Mouse (Mus musculus) gonadal fat pad, adult 2 months (tissue): ENCODE measurements around the gene Tapbp. TPM values are rescaled to one million over a fixed set of nuclear protein-coding genes. Genes with fewer than 3 reads are reported as not detected.
"Not testable (repeated sequence)": the region's sequence is repeated elsewhere in the genome, so short reads cannot be mapped to it uniquely, and the experiment has no call there.

Experiments used
- DNase-seq: peaks from one replicate; pipeline ENCODE4 v3.0.0-alpha.2; 2012; ENCODE audit warnings: low read depth
- polyA plus RNA-seq: library from polyadenylated mRNA; depleted of rRNA; stranded (reverse); fragments of >200 nt; gene quantifications from 2 replicates; pipeline ENCODE4 v1.2.3, GENCODE M21; 2012

The Tapbp gene
- polyA plus RNA-seq, 1 experiment, result 148 TPM

DNA sequence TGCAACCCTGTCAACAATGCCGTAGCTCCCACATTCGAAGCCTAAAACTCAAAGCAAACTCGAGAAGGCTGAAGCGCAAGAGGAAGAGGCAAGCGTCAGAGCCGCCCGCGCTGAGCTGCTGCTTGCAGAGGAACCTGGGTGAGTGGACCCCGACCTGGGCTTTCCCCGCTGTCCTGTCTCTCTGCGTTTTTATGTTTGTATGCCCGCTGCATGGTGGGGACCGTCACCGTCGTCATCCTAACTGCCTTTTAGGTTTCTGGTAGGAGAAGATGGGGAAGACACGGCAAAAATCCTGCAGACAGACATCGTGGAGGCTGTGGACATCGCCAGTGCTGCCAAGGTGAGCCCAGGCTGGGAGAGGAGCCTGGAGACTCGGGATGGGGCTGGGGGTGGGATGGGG lies 25.7 kb downstream of the Tapbp start:
- DNase-seq, result no peak

DNA sequence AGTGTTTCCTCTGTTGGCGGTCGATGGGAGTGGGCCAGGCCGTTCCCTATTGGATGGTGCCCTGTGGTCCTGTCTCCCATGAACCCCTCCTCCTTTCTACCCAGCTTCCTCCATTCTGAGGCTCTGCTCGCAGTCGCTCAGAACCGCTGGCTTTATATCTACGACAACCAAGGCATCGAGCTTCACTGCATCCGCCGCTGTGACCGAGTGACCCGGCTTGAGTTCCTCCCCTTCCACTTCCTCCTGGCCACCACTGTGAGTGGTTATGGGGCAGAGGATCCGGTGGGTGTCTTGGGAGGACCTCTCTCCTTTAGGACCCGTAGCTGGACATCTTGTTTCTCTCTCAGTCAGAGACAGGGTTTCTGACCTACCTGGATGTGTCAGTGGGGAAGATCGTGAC lies 27.8 kb downstream of the Tapbp start:
- no peak for DNase-seq

GRCm38 (mm10) chr17:33947430-33948089 lies 31.9 kb downstream of the Tapbp start:
- no peak for DNase-seq

GRCm38 (mm10) chr17:33948090-33948904 lies 32.6 kb downstream of the Tapbp start:
- DNase-seq, result no peak

- DNase-seq, result no peak
Observed at GRCm38 (mm10) chr17:33948905-33949537, 33.3 kb downstream of the Tapbp start.

DNA sequence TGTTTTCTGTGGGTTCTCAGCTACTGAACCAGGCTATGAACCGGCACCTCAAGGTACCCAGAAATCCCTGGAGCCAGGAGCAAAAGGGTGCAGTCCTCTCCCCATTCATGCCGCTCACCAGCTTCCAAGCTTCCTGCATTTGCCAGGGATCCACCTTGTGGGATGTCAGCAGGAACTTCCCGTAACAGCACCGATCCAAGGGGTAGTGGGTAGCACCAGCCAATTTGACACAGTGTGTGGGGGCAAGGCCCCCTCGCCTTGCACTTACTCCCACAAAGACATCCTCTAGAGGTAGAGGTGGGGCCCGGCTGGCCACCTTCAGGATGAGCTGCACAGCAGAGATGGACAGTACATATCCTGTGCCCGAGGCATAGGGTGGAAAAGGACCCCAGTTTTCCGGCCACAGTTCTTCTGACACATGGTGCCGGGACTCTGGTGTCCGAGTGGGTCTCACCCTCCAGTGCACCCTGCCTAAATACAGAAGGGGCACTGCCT lies 34.5 kb downstream of the Tapbp start:
- DNase-seq, result no peak

DNA sequence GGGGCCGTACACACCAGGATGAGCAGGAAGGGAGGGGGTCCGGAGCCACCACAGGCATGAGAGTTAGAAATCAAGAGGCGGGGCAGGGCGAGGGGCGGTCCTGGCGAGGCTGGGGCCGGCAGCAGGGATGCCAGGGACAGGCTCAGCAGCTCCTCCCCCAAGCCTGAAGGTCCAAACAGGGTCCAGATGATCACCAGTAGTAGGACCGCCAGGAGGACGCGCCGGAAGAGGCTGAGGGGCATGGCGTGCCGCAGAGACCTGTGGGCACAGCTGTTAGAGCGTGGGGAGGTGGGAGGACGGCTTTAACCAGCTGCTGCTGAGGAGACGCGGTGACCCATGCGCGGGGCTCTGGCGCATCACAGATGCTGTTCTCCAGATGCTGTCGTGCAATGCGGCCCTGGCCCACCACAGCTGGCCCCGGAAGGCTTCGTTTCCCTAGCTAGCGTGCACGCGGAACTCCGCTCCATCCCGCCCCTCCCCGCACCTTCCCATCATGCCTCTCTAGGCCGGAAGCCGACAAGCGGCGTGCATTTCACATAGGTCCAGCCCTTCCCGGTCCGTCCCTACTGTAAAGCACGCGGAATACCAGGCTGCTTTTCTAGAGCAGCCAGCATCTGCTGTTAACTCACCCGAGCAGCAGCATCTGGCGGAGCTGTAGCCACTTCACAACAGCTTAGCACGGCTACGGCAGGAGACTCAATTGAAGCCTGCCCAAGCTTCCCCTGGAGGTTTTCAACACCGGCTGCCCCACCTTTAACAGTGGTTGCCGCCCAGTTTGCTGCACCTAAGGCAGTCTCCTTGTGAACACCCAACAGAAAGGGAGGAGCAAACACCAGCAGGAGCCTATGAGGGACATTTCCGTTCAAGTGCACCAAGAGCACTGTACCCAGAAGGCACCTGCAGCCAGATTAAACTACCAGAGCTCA lies 35.6 kb downstream of the Tapbp start, which contains the start of gene B3galt4:
TSS of gene B3galt4 (minus strand) at position 468 of the 926 bp plus-strand sequence.
- DNase-seq, result no peak

- not testable (repeated sequence) for DNase-seq
Observed at GRCm38 (mm10) chr17:33952015-33952414, 36.3 kb downstream of the Tapbp start.

GRCm38 (mm10) chr17:33952879-33953278 lies 37.2 kb downstream of the Tapbp start:
- DNase-seq, result no peak

GRCm38 (mm10) chr17:33953310-33953709 lies 37.6 kb downstream of the Tapbp start:
- DNase-seq, result no peak

DNA sequence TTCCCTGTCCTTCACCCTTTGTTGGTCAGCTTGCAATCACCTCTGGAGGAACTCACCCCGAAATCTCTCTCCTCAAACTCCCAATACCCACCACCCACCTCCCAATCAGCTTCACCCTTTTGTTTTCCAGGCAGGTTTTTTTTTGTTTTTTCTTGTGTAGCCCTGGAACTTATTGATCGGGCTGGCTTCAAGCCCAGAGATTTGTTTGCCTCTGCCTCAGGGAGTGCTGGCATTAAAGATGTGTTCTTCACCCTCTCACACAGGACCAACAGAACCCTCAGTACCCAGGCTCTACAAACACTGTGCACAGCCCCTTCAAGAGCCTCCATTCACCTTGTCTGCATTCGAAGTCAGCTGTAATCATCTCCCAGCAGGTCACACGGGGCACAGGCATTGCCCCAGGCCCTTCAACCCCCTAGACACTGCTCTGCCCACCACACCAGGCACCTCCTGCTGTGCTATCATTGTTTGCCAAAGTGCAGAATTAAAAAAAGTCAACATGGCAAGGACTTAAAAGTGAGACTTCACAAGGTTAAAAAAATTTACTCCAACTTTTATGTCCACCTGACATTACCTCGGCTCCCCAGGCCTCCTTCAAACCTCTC lies 38.4 kb downstream of the Tapbp start:
- no peak for DNase-seq

DNA sequence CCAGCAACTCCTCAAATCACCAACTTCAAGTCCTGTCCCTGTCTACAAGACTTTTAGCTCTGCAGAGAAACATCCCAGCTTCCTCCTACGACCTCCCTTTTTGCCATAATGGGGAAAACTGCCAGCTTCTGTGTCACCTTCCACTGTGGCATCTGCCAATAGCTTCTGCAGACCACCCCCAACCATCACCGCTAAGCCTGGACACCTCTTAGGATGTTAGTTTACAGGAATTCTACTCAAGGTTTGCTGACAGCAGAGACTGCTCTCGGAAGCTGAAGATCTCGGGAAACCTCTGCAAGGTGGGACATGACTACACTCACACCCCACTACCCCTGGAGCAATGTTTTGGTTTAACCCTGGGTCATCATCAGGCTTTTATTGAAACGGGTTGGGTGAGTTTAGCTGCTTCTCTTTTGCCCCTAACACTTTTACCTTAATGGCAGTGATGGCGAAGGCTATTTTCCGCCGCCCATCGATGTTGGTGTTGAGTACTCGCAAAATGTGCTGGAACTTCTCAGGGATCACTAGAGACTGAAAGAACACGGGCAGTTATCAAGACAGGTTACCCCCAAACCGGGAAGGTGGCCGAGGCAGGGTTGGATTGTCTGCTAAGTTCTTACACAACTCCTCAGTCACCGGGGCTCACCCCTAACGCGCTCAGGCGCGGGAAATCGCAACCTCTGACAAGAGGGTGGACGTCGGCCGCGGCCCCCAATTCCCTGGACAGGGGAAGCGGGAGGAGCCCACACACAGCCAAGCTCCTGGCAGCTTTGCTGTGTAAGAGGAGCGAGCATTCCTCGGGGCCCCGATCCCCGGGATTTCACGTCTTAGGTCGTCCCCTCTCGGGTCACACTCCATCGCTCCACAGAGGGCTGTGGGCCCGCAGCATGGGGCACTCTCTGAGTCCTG lies 39.2 kb downstream of the Tapbp start:
- no peak for DNase-seq

DNA sequence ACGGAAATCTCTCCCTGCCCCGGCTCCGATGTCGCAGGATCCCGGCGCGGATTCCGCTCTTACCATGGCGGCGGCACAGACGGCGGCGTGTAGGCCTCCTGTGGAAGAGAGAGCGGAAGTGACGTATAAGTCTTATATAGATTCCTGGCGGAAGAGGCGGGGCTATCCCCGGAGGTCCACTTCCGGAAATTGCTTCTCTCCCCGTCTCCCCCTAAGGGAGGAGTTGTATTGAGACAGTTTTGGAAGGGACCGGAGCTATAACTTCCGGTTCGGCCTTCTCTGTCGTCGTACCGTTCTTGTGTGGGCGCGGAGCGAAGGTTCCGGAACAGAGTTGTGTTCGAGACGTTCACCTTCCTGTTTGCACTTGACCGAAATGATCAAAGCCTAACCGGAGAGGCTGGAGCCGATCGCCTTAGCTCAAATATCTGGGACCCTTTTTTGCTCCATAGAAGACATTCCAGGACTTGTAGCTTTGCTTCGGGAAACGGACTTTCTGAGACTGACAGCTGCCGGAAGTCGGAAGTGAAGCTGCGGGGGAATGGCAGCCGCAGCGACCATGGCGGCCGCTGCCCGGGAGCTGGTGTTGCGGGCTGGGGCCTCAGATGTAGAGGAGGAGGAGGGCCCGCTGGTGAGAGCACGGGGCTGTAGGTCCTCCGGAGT lies 40.0 kb downstream of the Tapbp start, which contains the start of the genes Vps52 and Rps18:
TSS of gene Vps52 (plus strand) at position 258 of the 660 bp plus-strand sequence.
TSS of gene Rps18 (minus strand) at position 447 of the 660 bp plus-strand sequence.
- peak; percentile 84 for DNase-seq

DNA sequence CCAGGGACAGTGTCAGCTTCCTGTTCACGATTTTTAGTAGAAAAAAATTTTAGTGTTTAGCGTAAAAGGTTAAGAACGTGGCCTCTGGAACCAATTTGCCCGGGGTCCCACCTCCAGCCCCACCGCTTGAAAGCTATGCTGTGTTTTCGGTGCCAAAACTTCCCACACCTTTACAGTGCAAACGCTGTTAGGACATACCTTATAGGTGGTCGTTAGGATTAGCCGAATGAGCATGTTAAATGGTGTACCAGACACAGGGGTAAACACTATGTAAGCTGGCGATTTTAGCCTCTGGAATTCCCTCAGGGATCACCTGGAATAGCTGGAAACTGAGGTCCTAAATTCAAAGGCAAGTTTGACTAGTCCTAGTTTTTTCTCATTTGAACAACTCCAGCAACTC lies 40.6 kb downstream of the Tapbp start:
- no peak for DNase-seq

GRCm38 (mm10) chr17:33957493-33957892 lies 41.8 kb downstream of the Tapbp start:
- no peak for DNase-seq

DNA sequence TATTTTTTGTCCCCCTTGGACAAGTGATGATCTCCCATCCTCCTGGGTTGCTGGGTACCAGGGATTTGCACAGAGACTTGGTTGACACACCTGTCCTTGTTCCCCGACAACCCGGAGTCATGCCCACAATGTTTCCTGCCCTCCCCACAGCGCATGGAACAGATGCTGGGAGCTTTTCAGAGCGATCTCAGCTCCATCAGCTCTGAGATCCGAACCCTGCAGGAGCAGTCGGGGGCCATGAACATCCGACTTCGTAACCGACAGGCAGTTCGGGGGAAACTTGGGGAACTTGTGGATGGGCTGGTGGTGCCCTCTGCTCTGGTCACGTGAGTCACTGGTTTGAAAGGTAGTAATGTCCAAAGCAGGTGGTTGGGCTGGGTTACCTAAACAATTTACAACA lies 42.8 kb downstream of the Tapbp start:
- DNase-seq, result no peak

DNA sequence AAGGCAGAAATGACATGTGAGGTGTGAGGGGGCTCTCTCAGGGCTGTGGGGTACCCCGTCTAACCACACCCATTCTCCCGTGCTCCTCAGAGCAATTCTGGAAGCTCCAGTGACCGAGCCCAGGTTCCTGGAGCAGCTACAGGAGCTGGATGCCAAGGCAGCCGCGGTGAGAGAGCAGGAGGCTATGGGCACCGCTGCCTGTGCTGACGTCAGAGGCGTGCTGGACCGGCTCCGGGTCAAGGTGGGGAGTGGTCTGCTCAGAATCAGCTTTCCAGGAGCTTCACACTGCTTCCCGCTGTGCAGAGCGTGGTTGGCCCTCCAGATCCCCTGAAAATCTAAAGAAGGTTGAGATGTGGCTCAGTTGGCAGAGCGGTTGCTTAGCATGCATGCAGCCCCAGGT lies 43.4 kb downstream of the Tapbp start:
- no peak for DNase-seq

GRCm38 (mm10) chr17:33959948-33960347 lies 44.2 kb downstream of the Tapbp start:
- DNase-seq, result no peak

DNA sequence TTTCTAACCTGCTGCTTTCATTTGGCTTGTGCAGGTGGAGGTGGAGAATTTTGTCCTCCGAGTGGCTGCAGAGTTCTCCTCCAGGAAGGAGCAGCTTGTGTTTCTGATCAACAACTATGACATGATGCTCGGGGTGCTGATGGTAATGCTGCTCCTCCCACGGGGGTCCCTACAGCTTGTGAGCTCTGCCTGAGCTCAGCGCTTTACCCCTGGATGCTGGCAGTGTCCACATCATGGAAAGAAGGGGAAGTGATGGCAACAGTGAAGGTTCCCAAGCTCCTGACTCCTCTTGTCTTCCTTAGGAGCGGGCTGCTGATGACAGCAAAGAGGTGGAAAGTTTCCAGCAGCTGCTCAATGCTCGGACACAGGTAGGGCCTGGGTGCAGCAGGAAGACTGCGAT lies 47.2 kb downstream of the Tapbp start:
- no peak for DNase-seq
